Mouse (Mus musculus) layer of hippocampus, adult 2 months (tissue): ENCODE results near the gene Susd2. TPM values are rescaled to one million over a fixed set of nuclear protein-coding genes. Genes with fewer than 3 reads are reported as not detected.

Source experiments
- DNase-seq, 2 experiments: peaks; one replicate each; pipeline ENCODE4 v3.0.0; 2022; ENCODE audit warnings: low spot score in 2 of 2
- H3K27ac ChIP-seq: fragments of 200-600 bp; 2 replicates; pipeline ENCODE4 v1.8.1; 2022
- H3K4me3 ChIP-seq: fragments of 200-600 bp; 2 replicates; pipeline ENCODE4 v1.8.1; 2022; ENCODE audit warnings: mild to moderate bottlenecking
- CTCF ChIP-seq: fragments of 200-600 bp; conservative IDR thresholded peaks from 2 replicates; pipeline ENCODE4 v1.8.1; 2022; ENCODE audit warnings: antibody characterized with exemption, mild to moderate bottlenecking, moderate library complexity
- total RNA-seq, 2 experiments: library from RNA; stranded (reverse); gene quantifications; 2 replicates each; pipeline ENCODE4 v1.2.3; 2021

The Susd2 gene
- total RNA-seq, 2 experiments from 2014 or later: 2.1 TPM

GRCm38 (mm10) chr10:75667911-75668270 lies 24.1 kb upstream of the Susd2 start:
- Histone ChIP-seq H3K4me3 (peak overlapping the region; percentile 64), H3K27ac (peak overlapping the region; percentile 94)
- peak; percentile 34 to 35 for DNase-seq
- no peak for TF ChIP-seq CTCF

- peak; percentile 69 to 74 for DNase-seq
- peak overlapping the region; percentile 94 for H3K27ac ChIP-seq
- no peak for TF ChIP-seq CTCF
Observed at GRCm38 (mm10) chr10:75667115-75667910, 23.5 kb upstream of the Susd2 start.

GRCm38 (mm10) chr10:75666451-75667030 lies 22.7 kb upstream of the Susd2 start:
- no peak for DNase-seq
- H3K27ac ChIP-seq: peak overlapping the region; percentile 94
- TF ChIP-seq CTCF: no peak
- H3K4me3 ChIP-seq: peak overlapping the region; percentile 64

More at GRCm38 (mm10) chr10:75667115-75667910, 23.5 kb upstream of the Susd2 start:
- peak overlapping the region; percentile 64 for H3K4me3 ChIP-seq

GRCm38 (mm10) chr10:75664673-75665270 lies 21.0 kb upstream of the Susd2 start:
- TF ChIP-seq CTCF: no peak
- Histone ChIP-seq H3K27ac (no peak overlapping the region), H3K4me3 (no peak overlapping the region)
- no peak for DNase-seq

GRCm38 (mm10) chr10:75662575-75662974 lies 18.8 kb upstream of the Susd2 start:
- Histone ChIP-seq H3K27ac (peak overlapping the region; percentile 39; the same call in 1 of the 2 replicates), H3K4me3 (no peak overlapping the region)
- no peak for DNase-seq
- TF ChIP-seq CTCF: no peak

GRCm38 (mm10) chr10:75661876-75662275 lies 18.1 kb upstream of the Susd2 start:
- DNase-seq: no peak
- TF ChIP-seq CTCF: no peak
- H3K4me3 ChIP-seq: no peak overlapping the region
- H3K27ac ChIP-seq: peak overlapping the region; percentile 39; the same call in 1 of the 2 replicates

GRCm38 (mm10) chr10:75661381-75661780 lies 17.6 kb upstream of the Susd2 start:
- H3K27ac ChIP-seq: no peak overlapping the region; the same call in 1 of the 2 replicates
- TF ChIP-seq CTCF: no peak
- DNase-seq: no peak
- no peak overlapping the region for H3K4me3 ChIP-seq

GRCm38 (mm10) chr10:75657772-75658171 lies 14.0 kb upstream of the Susd2 start:
- Histone ChIP-seq H3K4me3 (no peak overlapping the region), H3K27ac (no peak overlapping the region)
- TF ChIP-seq CTCF: no peak
- DNase-seq: no peak

GRCm38 (mm10) chr10:75657165-75657564 lies 13.4 kb upstream of the Susd2 start:
- DNase-seq: no peak
- Histone ChIP-seq H3K4me3 (no peak overlapping the region), H3K27ac (no peak overlapping the region)
- TF ChIP-seq CTCF: no peak

GRCm38 (mm10) chr10:75654053-75654452 lies 10.2 kb upstream of the Susd2 start:
- no peak for DNase-seq
- TF ChIP-seq CTCF: no peak
- Histone ChIP-seq H3K27ac (no peak overlapping the region), H3K4me3 (no peak overlapping the region)

GRCm38 (mm10) chr10:75651381-75652068 lies 7.7 kb upstream of the Susd2 start:
- DNase-seq: no peak
- H3K4me3 ChIP-seq: no peak overlapping the region
- H3K27ac ChIP-seq: no peak overlapping the region
- TF ChIP-seq CTCF: no peak

- Histone ChIP-seq H3K4me3 (no peak overlapping the region), H3K27ac (no peak overlapping the region)
- DNase-seq: no peak
- no peak for TF ChIP-seq CTCF
Observed at GRCm38 (mm10) chr10:75650306-75650902, 6.6 kb upstream of the Susd2 start.
